Mouse (Mus musculus) skeletal muscle tissue, postnatal 0 days (tissue): ENCODE results near the gene Ihh. TPM values are rescaled to one million over a fixed set of nuclear protein-coding genes. Genes with fewer than 3 reads are reported as not detected.

Experiments used
- microRNA counts: library from miRNA; unstranded; fragments of <30 nt; microRNA quantifications from one replicate; lab custom pipeline; 2015
- microRNA-seq, 2 experiments: library from miRNA; unstranded; fragments of <30 nt; microRNA quantifications; one replicate each; pipeline ENCODE4; 2016
- polyA plus RNA-seq: library from polyadenylated mRNA; unstranded; fragments of >200 nt; fragmentation: Nextera tagmentation; extraction: Ambion mirVana; gene quantifications from 2 replicates; pipeline ENCODE4 v1.2.1, GENCODE M21; 2015

The Ihh gene
- polyA plus RNA-seq = 0.32 TPM in 1 of 2 replicates, not detected in the other

DNA sequence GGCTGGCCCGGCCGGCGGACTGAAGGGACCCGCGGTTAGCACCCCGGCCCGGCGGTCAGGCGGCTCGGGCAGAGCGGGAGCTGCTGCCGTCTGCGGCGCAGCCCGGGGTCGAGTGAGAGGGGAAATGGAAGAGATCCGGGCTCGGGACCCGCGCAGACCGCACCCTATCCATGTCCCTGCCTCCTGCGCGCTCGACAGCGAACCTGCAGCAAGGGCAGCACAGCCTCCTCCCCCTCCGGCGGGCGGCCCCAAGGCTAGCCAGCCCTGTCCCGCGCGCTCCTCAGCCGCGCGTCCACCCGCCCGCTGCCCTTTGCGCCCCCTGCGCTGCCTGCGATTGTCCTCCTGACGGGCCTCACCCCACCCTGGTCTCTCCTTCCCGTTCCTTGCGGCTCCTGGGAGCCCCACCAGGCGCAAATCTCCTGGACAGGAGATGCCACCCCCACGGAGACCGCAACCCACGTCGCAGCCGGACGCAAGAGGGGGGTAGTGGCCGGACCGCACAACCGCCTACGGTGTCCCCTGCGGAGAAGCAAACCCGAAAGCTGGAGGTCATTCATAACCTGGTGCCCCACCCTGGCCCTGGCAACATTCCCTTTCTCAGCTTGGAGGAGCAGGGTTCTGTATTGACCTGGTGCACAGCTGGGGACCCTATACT, at the start of gene Ihh:
Gene Ihh (minus strand): TSS at position 117 of the 655 bp plus-strand sequence.

DNA sequence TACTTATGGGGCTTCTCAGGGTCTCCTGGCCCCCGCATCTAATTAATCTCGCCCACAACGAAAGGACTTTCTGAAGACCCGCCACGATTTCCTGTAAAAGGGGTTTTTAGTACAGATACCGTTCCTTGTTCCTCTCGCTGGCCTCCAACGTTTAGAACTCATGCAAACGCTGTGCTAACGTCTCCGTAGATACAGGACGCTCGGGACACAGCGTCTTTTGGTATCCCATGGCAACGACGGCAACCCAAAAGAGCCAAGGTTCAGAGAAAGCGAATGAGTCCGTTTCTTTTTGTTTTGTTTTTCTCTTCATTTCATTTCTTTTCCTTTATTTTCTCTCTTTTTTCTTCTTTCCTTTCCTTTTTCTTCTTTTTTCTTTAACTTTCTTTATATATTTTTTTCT, 16.1 kb downstream of the Ihh start, which contains the start of gene Cfap65:
Gene Cfap65 (minus strand): TSS at position 198 of the 400 bp plus-strand sequence.

MicroRNA genes within 50 kb of the gene (microRNA counts, 519-probe panel; counts per million panel counts)
- 296 counts per million, percentile 58 among the panel's probes with 10 or more counts for microRNA mmu-miR-375 (lab: Ali Mortazavi, UCI)

Small RNA genes lying within 50 kb of the gene (microRNA-seq; reads per million reads assigned to microRNA genes)
- 20.2 to 22.7 reads per million in 2 experiments for gene Mir375

Other genes starting within 250 kb of the Ihh start
- gene Cyp27a1, start 238.1 kb downstream of the Ihh start, polyA plus RNA-seq = 13.5 and 16.0 TPM in 2 replicates
- 17.7 and 18.8 TPM in 2 replicates for gene Prkag3, start 202.5 kb downstream of the Ihh start, polyA plus RNA-seq
- 1.1 and 2.8 TPM in 2 replicates for gene Wnt6, start 179.8 kb downstream of the Ihh start, polyA plus RNA-seq
- 0.09 and 0.33 TPM in 2 replicates for gene Wnt10a, start 160.2 kb downstream of the Ihh start, polyA plus RNA-seq
- not detected in 2 replicates for gene Cdk5r2, start 96.7 kb downstream of the Ihh start, polyA plus RNA-seq
- gene Fev, start 66.3 kb downstream of the Ihh start, polyA plus RNA-seq = not detected in 2 replicates
- not detected in 2 replicates for gene Cryba2, start 58.5 kb downstream of the Ihh start, polyA plus RNA-seq
- gene Cfap65, start 16.1 kb downstream of the Ihh start, polyA plus RNA-seq = not detected in 2 replicates
- gene Nhej1, start 173.5 kb upstream of the Ihh start, polyA plus RNA-seq = 7.6 and 9.8 TPM in 2 replicates
- gene Slc23a3, start 182.2 kb upstream of the Ihh start, polyA plus RNA-seq = 0.09 and 0.15 TPM in 2 replicates
- gene Cnppd1, start 191.0 kb upstream of the Ihh start, polyA plus RNA-seq = 30.1 and 31.4 TPM in 2 replicates
- 20.3 and 22.1 TPM in 2 replicates for gene Retreg2, start 191.1 kb upstream of the Ihh start, polyA plus RNA-seq
- 23.6 and 26.7 TPM in 2 replicates for gene Zfand2b, start 217.0 kb upstream of the Ihh start, polyA plus RNA-seq
- gene Abcb6, start 228.7 kb upstream of the Ihh start, polyA plus RNA-seq = 38.0 and 41.5 TPM in 2 replicates
- gene Ankzf1, start 240.5 kb upstream of the Ihh start, polyA plus RNA-seq = 10.5 and 11.8 TPM in 2 replicates
- 29.1 and 34.9 TPM in 2 replicates for gene Atg9a, start 240.5 kb upstream of the Ihh start, polyA plus RNA-seq